Mouse (Mus musculus): ENCODE results near the gene Ndrg2. TPM values are rescaled to one million over a fixed set of nuclear protein-coding genes. Genes with fewer than 3 reads are reported as not detected.

Gene Ndrg2
- 7.2 and 17.2 TPM in 2 replicates for polyA plus RNA-seq (2011; ENCODE audit: insufficient read length, low read depth, missing spikeins)

DNA sequence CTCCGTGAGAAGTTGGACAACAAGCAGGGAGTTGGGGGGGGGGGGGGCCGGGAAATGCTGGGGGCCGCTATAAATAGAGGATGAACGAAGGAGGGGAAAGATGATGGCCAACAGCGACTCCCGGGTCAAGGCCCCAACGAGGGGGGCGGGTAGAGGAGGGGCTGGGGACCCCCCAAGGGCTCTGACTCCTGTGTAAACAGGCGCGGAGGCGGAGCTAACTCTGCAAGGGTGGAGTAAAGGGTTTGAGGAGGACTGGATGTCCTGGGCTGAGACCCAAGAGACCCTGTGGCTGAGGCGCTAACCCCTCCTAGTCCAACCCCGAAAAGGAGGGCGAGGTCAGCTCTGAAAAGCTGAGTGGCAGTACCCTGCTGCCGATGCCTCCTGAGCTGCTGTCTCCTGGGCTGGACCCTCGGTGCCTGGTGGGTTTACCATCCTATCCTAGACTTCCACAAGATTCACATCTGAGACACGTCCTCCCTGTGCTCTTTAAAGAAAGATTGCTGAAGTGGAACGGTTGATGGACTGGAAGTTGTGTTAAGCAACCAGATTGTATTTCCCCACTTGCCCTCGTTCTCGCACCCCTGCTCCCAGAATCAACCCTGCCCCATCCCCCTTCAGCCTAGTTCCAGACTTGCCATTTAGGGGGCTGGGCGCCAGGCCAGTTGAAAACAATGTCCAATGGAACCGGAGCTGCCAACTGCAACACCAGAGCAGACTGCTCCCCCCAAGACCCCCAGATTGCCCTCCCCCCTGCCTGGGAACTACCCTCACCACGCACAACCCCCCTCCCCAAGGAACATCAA lies at the start of gene Ndrg2:
Ndrg2 (minus strand) TSS at position 199 of the 803 bp plus-strand sequence.
- Histone ChIP-seq H3K27ac (ENCODE audit: insufficient read depth, low read length) (no peak within 1 kb of the TSS), H3K4me3 (ENCODE audit: insufficient read depth, low read length) (peak within 1 kb of the TSS; percentile 55), H3K4me1 (ENCODE audit: control insufficient read depth, insufficient read depth, low read length) (peaks cover 4% of the 10 kb centered on the region; the same call in 1 of the 2 replicates)
- TF ChIP-seq CTCF (IDR thresholded peaks at IDR 0.05; ENCODE audit: borderline replicate concordance, insufficient read depth, low read length), result no peak
- no peak for TF ChIP-seq POLR2A (IDR thresholded peaks at IDR 0.05; ENCODE audit: low read depth, low read length)

- H3K4me3 ChIP-seq (ENCODE audit: insufficient read depth, low read length), result no peak overlapping the region
- H3K27ac ChIP-seq (ENCODE audit: insufficient read depth, low read length), result peak overlapping the region; percentile 89
- TF ChIP-seq POLR2A (IDR thresholded peaks at IDR 0.05; ENCODE audit: low read depth, low read length) (no peak), CTCF (IDR thresholded peaks at IDR 0.05; ENCODE audit: borderline replicate concordance, insufficient read depth, low read length) (no peak)
- peaks cover 7% of the 10 kb centered on the region for H3K4me1 ChIP-seq (ENCODE audit: control insufficient read depth, insufficient read depth, low read length)
These were observed 46.4 kb upstream of the Ndrg2 start for GRCm38 (mm10) chr14:51960316-51960715.

DNA sequence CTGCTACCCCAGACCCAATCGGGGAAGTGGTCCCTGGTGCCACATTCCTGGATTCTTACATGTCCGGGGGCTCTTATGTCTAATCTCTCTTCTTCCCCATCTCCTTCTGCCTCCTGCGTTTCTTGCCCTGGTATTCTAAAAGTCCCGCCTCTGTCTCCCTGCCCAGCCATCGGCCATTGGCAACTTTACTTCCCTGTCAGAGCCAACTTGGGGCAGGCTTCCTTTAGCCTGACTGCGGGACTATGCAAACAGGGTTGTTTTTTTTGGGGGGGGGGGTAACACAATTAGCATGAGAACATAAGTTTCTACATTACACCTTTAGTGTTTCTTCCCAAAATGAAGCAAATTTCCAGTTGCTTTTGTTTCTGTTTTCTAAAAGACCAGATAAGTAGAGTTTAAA lies 29.4 kb upstream of the Ndrg2 start:
- TF ChIP-seq POLR2A (IDR thresholded peaks at IDR 0.05; ENCODE audit: low read depth, low read length), result no peak
- TF ChIP-seq CTCF (IDR thresholded peaks at IDR 0.05; ENCODE audit: borderline replicate concordance, insufficient read depth, low read length), result no peak
- no peak overlapping the region for H3K4me3 ChIP-seq (ENCODE audit: insufficient read depth, low read length)
- no peak overlapping the region for H3K27ac ChIP-seq (ENCODE audit: insufficient read depth, low read length)

GRCm38 (mm10) chr14:51942236-51942635 lies 28.3 kb upstream of the Ndrg2 start:
- TF ChIP-seq CTCF (IDR thresholded peaks at IDR 0.05; ENCODE audit: borderline replicate concordance, insufficient read depth, low read length) (no peak), POLR2A (IDR thresholded peaks at IDR 0.05; ENCODE audit: low read depth, low read length) (no peak)
- Histone ChIP-seq H3K4me1 (ENCODE audit: control insufficient read depth, insufficient read depth, low read length) (peaks cover 4% of the 10 kb centered on the region), H3K4me3 (ENCODE audit: insufficient read depth, low read length) (no peak overlapping the region), H3K27ac (ENCODE audit: insufficient read depth, low read length) (no peak overlapping the region)

More for the DNA sequence above, 29.4 kb upstream of the Ndrg2 start:
- peaks cover 4% of the 10 kb centered on the region for H3K4me1 ChIP-seq (ENCODE audit: control insufficient read depth, insufficient read depth, low read length)

- Histone ChIP-seq H3K27ac (ENCODE audit: insufficient read depth, low read length) (no peak overlapping the region), H3K4me3 (ENCODE audit: insufficient read depth, low read length) (no peak overlapping the region), H3K4me1 (ENCODE audit: control insufficient read depth, insufficient read depth, low read length) (peaks cover 4% of the 10 kb centered on the region)
- TF ChIP-seq POLR2A (IDR thresholded peaks at IDR 0.05; ENCODE audit: low read depth, low read length), result no peak
- TF ChIP-seq CTCF (IDR thresholded peaks at IDR 0.05; ENCODE audit: borderline replicate concordance, insufficient read depth, low read length), result no peak
These were observed 27.6 kb upstream of the Ndrg2 start for GRCm38 (mm10) chr14:51941577-51941976.

GRCm38 (mm10) chr14:51940944-51941560 lies 27.1 kb upstream of the Ndrg2 start:
- no peak overlapping the region for H3K27ac ChIP-seq (ENCODE audit: insufficient read depth, low read length)
- TF ChIP-seq POLR2A (IDR thresholded peaks at IDR 0.05; ENCODE audit: low read depth, low read length) (no peak), CTCF (IDR thresholded peaks at IDR 0.05; ENCODE audit: borderline replicate concordance, insufficient read depth, low read length) (no peak)
- H3K4me1 ChIP-seq (ENCODE audit: control insufficient read depth, insufficient read depth, low read length), result peaks cover 4% of the 10 kb centered on the region
- H3K4me3 ChIP-seq (ENCODE audit: insufficient read depth, low read length), result no peak overlapping the region

DNA sequence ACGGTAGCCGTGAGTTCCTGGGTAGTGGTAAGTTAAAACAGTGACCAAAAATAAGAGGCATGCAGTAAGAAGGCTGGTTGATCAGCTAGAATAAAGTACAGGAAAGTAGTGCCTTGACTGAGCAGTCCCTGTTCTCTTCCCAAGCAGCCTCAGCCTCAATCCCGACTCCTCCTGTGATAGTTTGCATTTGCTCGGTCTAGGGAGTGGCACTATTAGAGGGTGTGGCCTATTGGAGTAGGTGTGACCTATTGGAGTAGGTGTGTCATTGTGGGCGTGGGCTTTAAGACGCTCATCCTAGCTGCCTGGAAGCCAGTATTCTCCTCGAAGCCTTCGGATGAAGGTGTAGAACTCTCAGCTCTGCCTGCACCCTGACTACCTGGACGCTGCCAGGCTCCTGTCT lies 25.0 kb upstream of the Ndrg2 start:
- no peak overlapping the region for H3K4me3 ChIP-seq (ENCODE audit: insufficient read depth, low read length)
- H3K27ac ChIP-seq (ENCODE audit: insufficient read depth, low read length), result no peak overlapping the region
- H3K4me1 ChIP-seq (ENCODE audit: control insufficient read depth, insufficient read depth, low read length), result peaks cover 4% of the 10 kb centered on the region
- no peak for TF ChIP-seq CTCF (IDR thresholded peaks at IDR 0.05; ENCODE audit: borderline replicate concordance, insufficient read depth, low read length)
- no peak for TF ChIP-seq POLR2A (IDR thresholded peaks at IDR 0.05; ENCODE audit: low read depth, low read length)

GRCm38 (mm10) chr14:51932092-51933020 lies 18.4 kb upstream of the Ndrg2 start:
- TF ChIP-seq POLR2A (IDR thresholded peaks at IDR 0.05; ENCODE audit: low read depth, low read length) (no peak), CTCF (IDR thresholded peaks at IDR 0.05; ENCODE audit: borderline replicate concordance, insufficient read depth, low read length) (no peak)
- H3K4me3 ChIP-seq (ENCODE audit: insufficient read depth, low read length), result no peak overlapping the region
- H3K4me1 ChIP-seq (ENCODE audit: control insufficient read depth, insufficient read depth, low read length), result peaks cover 7% of the 10 kb centered on the region
- peak overlapping the region; percentile 38 for H3K27ac ChIP-seq (ENCODE audit: insufficient read depth, low read length)

- H3K4me1 ChIP-seq (ENCODE audit: control insufficient read depth, insufficient read depth, low read length), result peaks cover 7% of the 10 kb centered on the region
- H3K27ac ChIP-seq (ENCODE audit: insufficient read depth, low read length), result no peak overlapping the region
- TF ChIP-seq CTCF (IDR thresholded peaks at IDR 0.05; ENCODE audit: borderline replicate concordance, insufficient read depth, low read length), result no peak; the same call in 1 of the 2 replicates
- TF ChIP-seq POLR2A (IDR thresholded peaks at IDR 0.05; ENCODE audit: low read depth, low read length), result no peak
These were observed 16.9 kb upstream of the Ndrg2 start for GRCm38 (mm10) chr14:51930824-51931223.

More at GRCm38 (mm10) chr14:51930824-51931223, 16.9 kb upstream of the Ndrg2 start:
- no peak overlapping the region for H3K4me3 ChIP-seq (ENCODE audit: insufficient read depth, low read length)

All from embryonic fibroblast, embryonic 13.5 days (primary cell).